Mouse (Mus musculus) lung, adult 2 months (tissue): ENCODE measurements around the gene Scaf8. TPM values are rescaled to one million over a fixed set of nuclear protein-coding genes. Genes with fewer than 3 reads are reported as not detected.
"Not testable (repeated sequence)": the region's sequence is repeated elsewhere in the genome, so short reads cannot be mapped to it uniquely, and the experiment has no call there.

Experiments
- DNase-seq: peaks from one replicate; pipeline ENCODE4 v3.0.0; 2022
- H3K4me1 ChIP-seq: fragments of 200-500 bp; 2 replicates; pipeline ENCODE4 v1.6.1; 2011; ENCODE audit warnings: low read length; ENCODE audit not compliant: control insufficient read depth, insufficient read depth
- H3K4me3 ChIP-seq: fragments of 200-500 bp; replicated peaks from 2 replicates; pipeline ENCODE3; 2011; ENCODE audit warnings: low read depth, mild to moderate bottlenecking, control low read depth, low read length; ENCODE audit errors: extremely low read depth
- CTCF ChIP-seq: fragments of 200-500 bp; IDR thresholded peaks from 2 replicates; pipeline ENCODE4 v1.5.1; 2011; ENCODE audit warnings: mild to moderate bottlenecking, low read length, control low read depth; ENCODE audit not compliant: insufficient read depth
- POLR2A ChIP-seq: fragments of 200-500 bp; IDR thresholded peaks from 2 replicates; pipeline ENCODE4 v1.6.1; 2011; ENCODE audit warnings: low read depth, mild to moderate bottlenecking, control low read depth, low read length, borderline replicate concordance; ENCODE audit errors: extremely low read depth
- WGBS: fragments of 180-500 bp; shearing (Covaris S2); methylation state at CpG from one replicate; pipeline ENCODE4 v1.1.7; 2018; 5-methylcytosine and 5-hydroxymethylcytosine counted together
- polyA plus RNA-seq: library from polyadenylated mRNA; depleted of rRNA; stranded (reverse); fragments of >200 nt; gene quantifications from 2 replicates; pipeline ENCODE4 v1.2.3, GENCODE M21; 2012

Gene Scaf8
- polyA plus RNA-seq, 1 experiment: 24.6 TPM

GRCm38 (mm10) chr17:3162905-3163304 lies 48.1 kb downstream of the Scaf8 start:
- Histone ChIP-seq H3K4me1 (no peaks in the 10 kb centered on the region), H3K4me3 (no peak overlapping the region)
- DNase-seq: no peak
- 66% methylated on average over 4 of the region's 4 CpGs for WGBS
- TF ChIP-seq POLR2A (no peak), CTCF (no peak)

DNA sequence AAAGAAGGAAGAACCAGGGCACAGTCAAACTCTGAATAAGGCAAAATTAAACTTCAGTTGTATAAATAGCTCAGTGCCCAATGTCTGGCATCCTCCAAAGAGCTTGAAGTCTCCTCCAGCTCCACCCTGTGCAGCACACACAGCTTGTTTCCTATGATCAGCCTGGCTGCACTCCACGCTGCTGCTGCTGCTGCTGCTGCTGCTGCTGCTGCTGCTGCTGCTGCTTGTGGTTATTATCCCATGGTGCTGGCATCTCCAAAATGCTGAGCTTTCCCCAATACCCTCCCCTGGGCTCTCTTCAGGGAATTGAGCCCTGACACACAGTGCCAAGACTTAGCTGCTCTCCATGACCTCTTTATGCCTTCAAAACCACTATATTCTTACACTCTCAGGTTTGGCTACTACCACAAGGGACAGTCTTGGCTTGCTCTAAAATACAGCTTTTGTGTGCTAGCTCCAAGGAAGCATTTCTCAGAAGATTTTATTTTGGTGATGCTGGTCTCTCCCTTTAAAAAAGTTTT lies 65.7 kb downstream of the Scaf8 start:
- not testable (repeated sequence) for DNase-seq, H3K4me3 ChIP-seq, H3K4me1 ChIP-seq
- 81% methylated on average over 1 of the region's 1 CpGs for WGBS

- not testable (repeated sequence) for DNase-seq
Observed at GRCm38 (mm10) chr17:3195483-3195882, 80.7 kb downstream of the Scaf8 start.

GRCm38 (mm10) chr17:3200328-3200727 lies 85.6 kb downstream of the Scaf8 start:
- no peak overlapping the region for H3K4me3 ChIP-seq
- 88% methylated on average over 8 of the region's 8 CpGs for WGBS
- TF ChIP-seq CTCF (no peak), POLR2A (no peak)
- DNase-seq: no peak
- H3K4me1 ChIP-seq: peaks cover 1% of the 10 kb centered on the region

More at GRCm38 (mm10) chr17:3195483-3195882, 80.7 kb downstream of the Scaf8 start:
- not testable (repeated sequence) for H3K4me1 ChIP-seq, H3K4me3 ChIP-seq

- WGBS: 60% methylated on average over 4 of the region's 4 CpGs
Observed at GRCm38 (mm10) chr17:3203916-3204315, 89.1 kb downstream of the Scaf8 start.

DNA sequence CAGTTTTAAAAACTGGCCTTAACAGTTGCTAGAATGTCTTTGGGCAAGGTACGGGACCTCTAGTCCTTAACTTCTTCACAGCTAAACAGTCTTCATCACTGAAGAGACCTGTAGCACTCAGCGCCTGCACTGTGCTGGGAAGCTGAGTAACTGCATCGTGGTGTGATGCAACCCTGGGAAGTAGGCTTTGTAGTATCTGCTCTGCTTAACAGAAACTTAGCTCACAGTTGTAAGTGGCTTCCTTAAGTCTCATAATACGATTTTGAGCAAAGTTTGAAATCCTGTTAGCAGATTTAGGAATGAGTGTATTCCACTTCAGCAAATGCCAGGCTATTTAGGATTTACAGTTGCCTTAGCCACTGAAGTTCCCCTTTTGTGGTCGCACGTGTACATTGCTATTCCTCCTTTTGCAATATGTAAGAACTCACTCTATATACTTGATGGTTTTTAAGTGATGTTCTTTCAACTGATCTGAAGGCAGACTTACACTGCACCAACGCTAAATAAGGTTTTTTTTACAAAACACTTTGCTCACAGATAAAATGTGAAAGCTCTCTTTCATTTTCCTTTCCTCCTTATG lies 90.1 kb downstream of the Scaf8 start:
- Histone ChIP-seq H3K4me1 (peaks cover 26% of the 10 kb centered on the region), H3K4me3 (no peak overlapping the region)
- WGBS: 61% methylated on average over 7 of the region's 7 CpGs
- no peak for TF ChIP-seq CTCF
- TF ChIP-seq POLR2A: no peak
- DNase-seq: no peak

More at GRCm38 (mm10) chr17:3203916-3204315, 89.1 kb downstream of the Scaf8 start:
- peaks cover 24% of the 10 kb centered on the region for H3K4me1 ChIP-seq
- no peak for DNase-seq
- no peak for TF ChIP-seq POLR2A
- no peak for TF ChIP-seq CTCF
- H3K4me3 ChIP-seq: no peak overlapping the region

DNA sequence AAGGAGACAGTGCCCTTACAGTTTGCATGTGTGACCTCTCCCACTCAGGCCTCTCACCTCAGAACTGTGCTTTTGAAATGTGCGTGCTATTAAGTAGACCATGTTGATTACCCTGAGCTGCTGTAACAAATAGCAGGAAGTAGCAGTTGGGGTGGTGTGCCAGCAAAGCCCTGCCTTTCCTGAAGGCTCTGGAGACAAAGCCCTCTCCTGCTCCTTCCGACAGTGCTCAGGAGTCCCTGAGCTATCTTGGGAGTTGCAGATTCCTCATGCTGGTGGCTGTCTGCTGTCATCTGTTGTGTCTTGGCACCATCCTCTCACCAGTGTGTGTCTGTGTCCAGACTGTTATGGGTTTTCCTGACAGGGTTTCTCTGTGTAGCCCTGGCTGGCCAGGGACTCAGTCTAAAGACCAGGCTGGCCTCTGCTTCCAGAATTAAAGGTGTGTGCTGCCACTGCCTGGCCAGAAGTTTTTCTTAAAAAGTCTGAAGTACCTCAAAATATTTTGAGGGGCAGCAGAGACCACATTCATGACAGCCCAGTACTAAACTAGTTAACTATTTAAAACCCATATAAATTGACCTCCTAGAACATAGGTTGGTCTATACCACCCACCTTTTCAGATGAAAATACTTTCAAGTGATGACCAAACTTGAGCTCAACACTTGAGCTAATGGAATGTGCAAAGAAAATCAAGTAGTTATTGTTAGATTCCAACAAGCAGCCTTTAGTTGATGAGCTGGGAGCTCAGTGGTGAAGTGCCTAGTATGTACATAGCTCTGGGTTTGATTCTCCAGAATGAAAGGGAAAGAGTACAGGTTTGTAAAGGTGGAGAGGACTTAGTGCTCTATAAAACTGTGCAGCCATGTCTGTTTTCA lies 92.0 kb downstream of the Scaf8 start:
- no peak for DNase-seq
- WGBS: 24% methylated on average over 2 of the region's 2 CpGs
- no peak overlapping the region for H3K4me3 ChIP-seq
- TF ChIP-seq POLR2A: no peak
- TF ChIP-seq CTCF: no peak
- peaks cover 26% of the 10 kb centered on the region for H3K4me1 ChIP-seq

DNA sequence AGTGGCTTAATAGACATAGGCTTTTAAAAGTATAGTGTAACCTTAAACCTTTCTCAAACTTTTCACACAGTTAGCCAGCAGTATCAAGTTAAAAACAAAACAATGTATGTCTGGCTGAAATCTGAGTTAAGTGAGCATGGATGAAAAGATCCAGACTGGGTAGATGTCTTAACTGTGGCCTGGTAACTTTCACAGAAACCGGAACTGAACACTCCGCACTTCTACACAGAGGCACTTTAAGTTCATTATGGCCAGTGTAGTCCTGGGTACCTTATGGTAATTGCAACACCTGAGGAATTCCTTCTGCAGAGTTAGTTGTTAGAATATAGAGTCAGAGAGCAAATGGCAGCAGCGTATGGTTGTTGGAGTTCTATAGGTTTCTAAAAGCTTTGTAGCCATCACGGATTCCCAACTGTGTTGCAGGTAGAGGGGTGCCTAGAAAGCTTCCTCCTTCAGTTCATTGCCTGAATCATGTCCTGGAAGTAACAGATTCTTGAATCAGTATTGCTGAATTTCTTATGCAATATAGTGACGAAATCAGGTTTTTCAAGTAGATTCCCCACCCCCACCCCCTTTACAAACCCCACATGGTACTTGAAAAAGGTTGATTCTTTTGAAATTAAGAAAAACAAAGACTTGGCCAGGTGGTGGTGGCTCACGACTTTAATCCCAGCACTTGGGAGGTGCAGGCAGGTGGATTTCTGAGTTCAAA lies 92.9 kb downstream of the Scaf8 start:
- TF ChIP-seq POLR2A: no peak
- no peak for TF ChIP-seq CTCF
- Histone ChIP-seq H3K4me3 (no peak overlapping the region), H3K4me1 (peaks cover 26% of the 10 kb centered on the region)
- no peak for DNase-seq
- 70% methylated on average over 6 of the region's 6 CpGs for WGBS

- TF ChIP-seq CTCF: no peak
- TF ChIP-seq POLR2A: no peak
- WGBS: 54% methylated on average over 1 of the region's 1 CpGs
- peaks cover 26% of the 10 kb centered on the region for H3K4me1 ChIP-seq
Observed at GRCm38 (mm10) chr17:3208471-3208870, 93.7 kb downstream of the Scaf8 start.

More at GRCm38 (mm10) chr17:3208471-3208870, 93.7 kb downstream of the Scaf8 start:
- no peak for DNase-seq
- no peak overlapping the region for H3K4me3 ChIP-seq
